Mouse (Mus musculus) brown adipose tissue, adult 24 weeks (tissue): ENCODE results near the gene Ice1. TPM values are rescaled to one million over a fixed set of nuclear protein-coding genes. Genes with fewer than 3 reads are reported as not detected.

Experiments used
- H3K27ac ChIP-seq: fragments of 200-500 bp; replicated peaks from 2 replicates; pipeline ENCODE4 v1.5.1; 2012; ENCODE audit warnings: low read depth, mild to moderate bottlenecking, low read length
- H3K4me1 ChIP-seq: fragments of 200-500 bp; 2 replicates; pipeline ENCODE4 v1.6.1; 2012; ENCODE audit warnings: low read length, mixed read lengths; ENCODE audit not compliant: control insufficient read depth, insufficient read depth, insufficient read length
- H3K4me3 ChIP-seq: fragments of 200-500 bp; 2 replicates; pipeline ENCODE4 v1.5.1; 2012; ENCODE audit warnings: low read depth, mild to moderate bottlenecking, low read length, moderate library complexity; ENCODE audit not compliant: insufficient read depth
- polyA plus RNA-seq: library from polyadenylated mRNA; stranded (reverse); fragments of >200 nt; gene quantifications from 2 replicates; pipeline ENCODE4 v1.2.4, GENCODE M21; 2012; ENCODE audit not compliant: missing spikeins, insufficient read depth, insufficient read length

The Ice1 gene
- polyA plus RNA-seq, result 5.4 and 5.6 TPM in 2 replicates

- peak within 1 kb of the TSS; percentile 90 for H3K4me3 ChIP-seq
- peaks cover 16% of the 10 kb centered on the region for H3K4me1 ChIP-seq
- peak within 1 kb of the TSS; percentile 99 for H3K27ac ChIP-seq
Measured at GRCm38 (mm10) chr13:70637282-70637661, at the start of gene Ice1. Gene Ice1, minus strand, starts transcription at chr13:70637634.

GRCm38 (mm10) chr13:70685825-70686224 lies 48.4 kb upstream of the Ice1 start:
- H3K4me1 ChIP-seq, result no peaks in the 10 kb centered on the region
- no peak overlapping the region for H3K27ac ChIP-seq
- no peak overlapping the region for H3K4me3 ChIP-seq

GRCm38 (mm10) chr13:70684976-70685609 lies 47.7 kb upstream of the Ice1 start:
- Histone ChIP-seq H3K4me3 (no peak overlapping the region), H3K4me1 (no peaks in the 10 kb centered on the region), H3K27ac (no peak overlapping the region)

- H3K4me1 ChIP-seq, result no peaks in the 10 kb centered on the region
- no peak overlapping the region for H3K4me3 ChIP-seq
- no peak overlapping the region for H3K27ac ChIP-seq
Measured at GRCm38 (mm10) chr13:70681411-70682183, 44.2 kb upstream of the Ice1 start.

- Histone ChIP-seq H3K4me3 (no peak overlapping the region), H3K27ac (no peak overlapping the region), H3K4me1 (no peaks in the 10 kb centered on the region)
Measured at GRCm38 (mm10) chr13:70680316-70680715, 42.9 kb upstream of the Ice1 start.

GRCm38 (mm10) chr13:70677689-70678088 lies 40.3 kb upstream of the Ice1 start:
- Histone ChIP-seq H3K4me1 (no peaks in the 10 kb centered on the region), H3K4me3 (no peak overlapping the region), H3K27ac (no peak overlapping the region)

GRCm38 (mm10) chr13:70676243-70677183 lies 39.1 kb upstream of the Ice1 start:
- H3K27ac ChIP-seq, result no peak overlapping the region
- no peak overlapping the region for H3K4me3 ChIP-seq
- no peaks in the 10 kb centered on the region for H3K4me1 ChIP-seq

GRCm38 (mm10) chr13:70674998-70675397 lies 37.6 kb upstream of the Ice1 start:
- no peak overlapping the region for H3K4me3 ChIP-seq
- H3K4me1 ChIP-seq, result no peaks in the 10 kb centered on the region
- no peak overlapping the region for H3K27ac ChIP-seq

GRCm38 (mm10) chr13:70670080-70670479 lies 32.6 kb upstream of the Ice1 start:
- no peaks in the 10 kb centered on the region for H3K4me1 ChIP-seq
- H3K4me3 ChIP-seq, result no peak overlapping the region
- no peak overlapping the region for H3K27ac ChIP-seq

GRCm38 (mm10) chr13:70659715-70660114 lies 22.3 kb upstream of the Ice1 start:
- Histone ChIP-seq H3K4me3 (no peak overlapping the region), H3K4me1 (peaks cover under 1% of the 10 kb centered on the region; the same call in 1 of the 2 replicates), H3K27ac (no peak overlapping the region)

- Histone ChIP-seq H3K4me3 (no peak overlapping the region), H3K4me1 (peaks cover 10% of the 10 kb centered on the region; the same call in 1 of the 2 replicates), H3K27ac (no peak overlapping the region)
Measured at GRCm38 (mm10) chr13:70656741-70657140, 19.3 kb upstream of the Ice1 start.

GRCm38 (mm10) chr13:70656329-70656728 lies 18.9 kb upstream of the Ice1 start:
- Histone ChIP-seq H3K4me3 (no peak overlapping the region), H3K4me1 (peaks cover 10% of the 10 kb centered on the region; the same call in 1 of the 2 replicates), H3K27ac (no peak overlapping the region)

- Histone ChIP-seq H3K27ac (no peak overlapping the region), H3K4me1 (peaks cover 13% of the 10 kb centered on the region; the same call in 1 of the 2 replicates), H3K4me3 (no peak overlapping the region)
Measured at GRCm38 (mm10) chr13:70655570-70655969, 18.1 kb upstream of the Ice1 start.

GRCm38 (mm10) chr13:70654091-70654770 lies 16.8 kb upstream of the Ice1 start:
- Histone ChIP-seq H3K4me1 (peaks cover 22% of the 10 kb centered on the region; the same call in 1 of the 2 replicates), H3K4me3 (no peak overlapping the region), H3K27ac (peak overlapping the region; percentile 82)
